Mouse (Mus musculus): ENCODE data around the gene Nat8f2. TPM values are rescaled to one million over a fixed set of nuclear protein-coding genes. Genes with fewer than 3 reads are reported as not detected.
A peak's percentile ranks its signal among the peaks of the same experiment; 100 is the strongest.
"Not testable (repeated sequence)": the region's sequence is repeated elsewhere in the genome, so short reads cannot be mapped to it uniquely, and the experiment has no call there.

Nat8f2 gene
- polyA plus RNA-seq, 1 experiment from 2014 or later: not detected

DNA sequence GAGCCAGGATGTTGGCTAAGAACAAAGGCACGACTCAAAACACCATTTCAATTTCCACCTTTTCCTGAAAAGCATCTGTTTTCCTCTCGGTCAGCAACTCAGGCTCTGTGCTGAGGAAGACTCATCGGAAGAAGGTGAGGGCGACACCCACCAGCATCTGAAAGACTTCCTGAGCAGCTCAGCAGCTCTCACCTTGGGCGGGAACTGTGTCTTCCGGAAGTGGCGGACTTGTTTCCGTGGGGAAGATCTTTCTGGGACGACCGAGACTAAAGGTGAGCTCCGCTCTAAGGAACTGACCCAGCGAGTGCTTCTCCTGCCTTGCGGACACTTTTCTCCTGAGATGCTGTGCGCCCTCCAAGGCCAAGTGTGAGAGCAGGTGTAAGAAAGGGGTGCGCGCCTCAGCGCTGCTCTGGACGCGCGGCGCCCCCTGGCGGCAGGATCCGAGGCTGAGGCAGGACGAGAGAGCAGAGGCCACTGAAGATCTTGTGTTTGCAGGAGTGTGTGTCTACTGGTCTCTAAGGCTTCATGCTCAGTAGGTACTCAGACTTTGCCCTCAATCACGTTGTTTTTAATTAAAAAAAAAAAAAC is 26.2 kb upstream of the Nat8f2 start:
- H3K36me3 ChIP-seq; H3K27me3 ChIP-seq (ENCODE audit: low read depth, poor library complexity, severe bottlenecking); H3K4me3 ChIP-seq; H3K4me1 ChIP-seq; H3K9me3 ChIP-seq (replicated peaks); H3K27ac ChIP-seq: not testable (repeated sequence)
- WGBS: 71% methylated on average over 25 of the region's 25 CpGs
- DNase-seq (ENCODE audit: low spot score): peak; percentile 26

DNA sequence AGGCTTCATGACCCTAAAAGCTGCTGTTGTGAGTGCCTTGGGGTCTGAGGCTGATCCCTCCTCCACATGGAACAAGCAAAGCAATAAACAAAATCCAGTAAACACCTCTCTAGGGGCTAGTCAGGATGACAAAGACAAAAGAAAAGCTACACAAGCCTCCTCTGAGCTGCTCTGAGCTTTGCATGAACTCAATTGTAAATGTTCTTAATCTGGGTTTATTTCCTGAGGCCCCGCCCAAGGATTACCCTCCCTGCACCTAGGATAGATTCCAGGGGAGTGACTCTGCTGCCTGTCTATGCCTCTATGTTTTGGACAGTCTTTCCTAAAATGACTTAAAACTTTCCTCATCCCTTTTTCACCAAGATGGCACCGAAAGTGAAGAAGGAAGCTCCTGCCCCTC is 20.0 kb upstream of the Nat8f2 start:
- no peaks in the 10 kb centered on the region for H3K36me3 ChIP-seq
- no peaks in the 10 kb centered on the region for H3K4me1 ChIP-seq
- no peak overlapping the region for H3K4me3 ChIP-seq
- DNase-seq (ENCODE audit: low spot score): no peak
- no peaks in the 10 kb centered on the region for H3K27me3 ChIP-seq (ENCODE audit: low read depth, poor library complexity, severe bottlenecking)
- H3K9me3 ChIP-seq (replicated peaks): peaks cover under 1% of the 10 kb centered on the region; the same call in 1 of the 2 replicates
- no peak overlapping the region for H3K27ac ChIP-seq
- 82% methylated on average over 2 of the region's 2 CpGs for WGBS

DNA sequence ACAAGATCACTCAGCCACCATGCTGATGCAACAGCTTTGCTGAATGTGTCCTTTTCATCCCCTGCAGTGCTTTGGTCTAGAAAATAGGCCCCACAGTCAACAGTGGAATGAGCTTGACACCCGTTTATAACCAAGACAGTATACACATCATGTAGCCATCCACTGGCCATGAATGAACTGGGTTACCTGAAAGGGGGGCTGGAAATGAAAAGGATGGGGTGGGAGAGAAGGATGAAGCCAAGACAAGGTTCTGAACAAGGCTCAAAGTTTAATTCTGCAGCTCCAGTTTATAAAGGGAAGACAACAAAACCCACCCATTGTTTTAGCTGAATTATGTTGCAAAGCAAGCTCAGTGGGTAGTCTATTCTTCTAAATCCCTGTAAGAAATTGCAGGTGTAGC is 15.4 kb upstream of the Nat8f2 start:
- no peak overlapping the region for H3K4me3 ChIP-seq
- H3K27me3 ChIP-seq (ENCODE audit: low read depth, poor library complexity, severe bottlenecking): no peaks in the 10 kb centered on the region
- peak; percentile 15 for DNase-seq (ENCODE audit: low spot score)
- H3K9me3 ChIP-seq (replicated peaks): peaks cover 2% of the 10 kb centered on the region
- H3K27ac ChIP-seq: no peak overlapping the region
- H3K4me1 ChIP-seq: no peaks in the 10 kb centered on the region
- 84% methylated on average over 1 of the region's 1 CpGs for WGBS
- H3K36me3 ChIP-seq: no peaks in the 10 kb centered on the region

DNA sequence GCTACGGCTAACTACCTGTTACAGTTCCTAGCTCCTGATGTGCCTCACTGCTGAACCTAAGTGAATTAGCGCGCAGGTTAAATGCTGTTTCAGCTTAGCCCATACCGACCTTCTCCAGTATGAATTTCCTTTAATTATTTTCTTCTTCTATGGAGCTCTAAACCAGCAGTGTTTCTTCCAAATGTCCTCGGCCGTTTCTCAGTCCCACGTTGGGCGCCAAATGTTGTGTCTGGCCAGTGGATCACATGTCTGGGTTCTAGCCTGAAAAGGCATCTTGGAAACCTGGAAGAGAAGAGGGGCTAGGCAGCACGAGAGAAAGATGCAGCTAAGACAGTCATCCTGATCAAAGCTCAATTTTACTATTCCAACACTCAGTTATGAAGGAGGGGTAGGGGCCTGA is 14.3 kb upstream of the Nat8f2 start:
- H3K27me3 ChIP-seq (ENCODE audit: low read depth, poor library complexity, severe bottlenecking); H3K4me1 ChIP-seq; DNase-seq (ENCODE audit: low spot score); H3K4me3 ChIP-seq; H3K9me3 ChIP-seq (replicated peaks); H3K36me3 ChIP-seq; H3K27ac ChIP-seq: not testable (repeated sequence)
- 92% methylated on average over 9 of the region's 9 CpGs for WGBS

DNA sequence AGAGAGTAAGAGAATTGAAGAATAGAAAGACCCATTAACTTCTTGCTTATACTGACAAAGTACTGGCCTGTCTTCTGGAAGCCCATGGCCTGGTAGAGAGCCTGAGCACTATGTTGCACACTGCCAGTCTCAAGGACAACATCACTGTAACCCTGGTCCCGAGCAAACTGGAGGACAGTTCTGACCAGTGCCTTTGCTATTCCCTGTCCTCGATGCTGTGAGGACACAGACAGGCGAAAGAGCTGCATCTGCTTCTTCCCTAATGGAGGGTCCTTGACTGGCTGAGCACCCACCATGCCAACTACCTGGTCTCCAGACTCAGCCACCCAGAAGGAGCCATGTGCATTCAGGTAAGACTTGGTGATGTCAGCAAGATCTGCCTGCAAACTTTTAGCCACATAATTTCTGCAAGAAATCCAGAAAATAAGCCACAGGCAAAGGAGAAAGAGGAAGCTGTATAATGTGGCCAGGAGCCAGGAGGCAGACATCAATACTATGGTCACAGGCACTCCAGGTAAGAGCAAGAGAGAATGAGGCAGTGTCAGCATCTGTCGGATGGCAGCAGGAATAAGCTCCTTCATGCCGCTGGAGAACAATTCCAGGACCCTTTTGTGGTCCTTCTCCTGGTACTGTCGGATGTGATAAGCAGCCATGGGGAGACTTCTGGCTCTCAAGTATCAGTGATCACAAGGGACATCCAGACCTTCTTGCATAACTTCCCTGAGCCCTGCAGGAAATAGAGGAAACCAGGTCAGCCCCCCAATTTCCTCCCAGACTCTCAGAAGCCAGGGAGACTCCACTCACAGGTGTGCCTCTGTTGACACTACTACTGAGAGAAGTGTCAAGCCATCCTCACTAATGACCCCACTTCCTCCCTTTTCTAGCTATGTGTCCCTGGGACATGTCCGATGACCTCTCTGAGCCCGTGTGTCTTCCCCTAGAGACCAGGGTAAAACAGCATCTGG is 950 bp downstream of the Nat8f2 start:
- 78% methylated on average over 8 of the region's 8 CpGs for WGBS
- Histone ChIP-seq H3K36me3 (no peaks in the 10 kb centered on the region), H3K9me3 (replicated peaks) (no peaks in the 10 kb centered on the region), H3K27me3 (ENCODE audit: low read depth, poor library complexity, severe bottlenecking) (no peaks in the 10 kb centered on the region), H3K4me3 (no peak overlapping the region), H3K4me1 (no peaks in the 10 kb centered on the region), H3K27ac (no peak overlapping the region)
- DNase-seq (ENCODE audit: low spot score): no peak

DNA sequence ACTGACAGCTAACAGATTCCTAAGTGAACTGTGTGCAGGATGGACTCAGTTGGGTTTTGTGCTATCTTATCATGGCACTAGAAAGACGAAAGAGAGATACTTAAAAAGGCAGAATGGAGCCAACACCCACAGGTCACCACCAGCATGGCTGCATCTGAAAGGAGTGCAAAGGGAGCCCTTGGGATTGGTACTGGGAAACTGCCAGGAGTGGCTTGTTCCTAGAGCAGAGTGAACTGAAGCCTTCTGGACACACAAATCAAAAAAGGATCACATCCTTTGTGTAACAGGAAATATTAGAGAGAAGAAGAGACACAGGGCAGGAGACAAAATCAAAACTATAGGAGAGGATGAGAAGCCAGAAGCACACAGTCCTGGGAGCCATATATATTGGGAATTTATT is 2.0 kb downstream of the Nat8f2 start:
- H3K9me3 ChIP-seq (replicated peaks); H3K36me3 ChIP-seq; H3K27ac ChIP-seq; H3K4me1 ChIP-seq; DNase-seq (ENCODE audit: low spot score); H3K4me3 ChIP-seq; H3K27me3 ChIP-seq (ENCODE audit: low read depth, poor library complexity, severe bottlenecking): not testable (repeated sequence)
- 80% methylated on average over 1 of the region's 1 CpGs for WGBS

DNA sequence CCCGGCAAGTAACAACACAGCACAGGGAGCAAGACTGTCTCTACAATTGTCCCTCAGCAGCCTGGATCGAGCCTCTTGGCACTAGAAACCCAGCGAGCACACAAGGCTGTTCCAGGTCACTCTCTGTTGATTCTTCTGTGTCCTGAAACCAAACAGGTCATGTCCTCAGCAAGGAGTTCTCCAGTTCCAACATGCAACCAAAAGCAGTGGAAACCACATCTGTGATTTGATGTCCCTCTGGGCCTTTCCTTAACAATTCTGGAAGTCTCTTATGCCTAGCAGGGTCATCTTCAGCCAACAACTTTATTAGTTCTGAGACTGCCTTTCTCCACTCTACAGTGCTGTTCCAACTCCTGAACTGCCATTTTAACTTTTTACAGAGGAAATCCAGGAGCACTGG is 2.8 kb downstream of the Nat8f2 start:
- not testable (repeated sequence) for DNase-seq (ENCODE audit: low spot score); H3K9me3 ChIP-seq (replicated peaks); H3K36me3 ChIP-seq; H3K4me3 ChIP-seq; H3K27me3 ChIP-seq (ENCODE audit: low read depth, poor library complexity, severe bottlenecking); H3K4me1 ChIP-seq; H3K27ac ChIP-seq
- 89% methylated on average over 3 of the region's 3 CpGs for WGBS

DNA sequence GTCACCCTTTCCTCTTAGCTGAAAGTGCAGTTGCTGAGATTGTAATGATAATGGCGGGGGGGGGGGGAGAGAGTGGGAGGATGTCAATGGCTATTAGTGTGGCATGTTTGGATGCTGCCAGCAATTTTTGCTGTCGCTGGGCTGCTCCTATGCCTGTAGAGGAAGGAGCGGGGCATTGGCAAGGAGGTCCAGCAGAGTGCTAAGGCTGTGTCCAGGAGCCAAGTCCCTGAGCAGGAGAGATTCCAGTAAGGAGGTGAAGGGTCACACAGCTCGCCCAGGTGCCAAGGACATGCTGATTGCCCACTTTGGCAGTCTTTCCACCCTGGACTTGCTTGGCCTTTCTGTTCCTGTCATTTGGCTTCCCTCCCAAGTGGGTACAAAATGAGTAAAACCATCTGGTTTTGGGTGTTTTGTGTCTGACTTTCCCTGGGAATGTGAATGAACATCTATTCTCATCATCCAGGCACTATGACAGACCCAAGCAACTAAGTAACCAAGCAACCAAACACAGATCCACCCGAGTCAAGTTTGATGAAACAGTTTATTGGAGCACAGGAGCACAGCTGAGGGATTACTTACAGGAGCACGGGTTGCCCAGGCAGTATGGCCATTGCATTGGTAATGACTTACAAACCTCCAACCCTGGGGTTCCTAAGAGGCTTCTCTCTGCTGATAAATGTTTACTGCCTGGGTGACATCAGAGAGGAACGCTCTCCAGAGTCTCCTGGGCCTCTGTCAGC is 3.9 kb downstream of the Nat8f2 start:
- WGBS: 70% methylated on average over 6 of the region's 7 CpGs
- not testable (repeated sequence) for H3K4me3 ChIP-seq; H3K4me1 ChIP-seq; H3K36me3 ChIP-seq; DNase-seq (ENCODE audit: low spot score); H3K9me3 ChIP-seq (replicated peaks); H3K27me3 ChIP-seq (ENCODE audit: low read depth, poor library complexity, severe bottlenecking); H3K27ac ChIP-seq

DNA sequence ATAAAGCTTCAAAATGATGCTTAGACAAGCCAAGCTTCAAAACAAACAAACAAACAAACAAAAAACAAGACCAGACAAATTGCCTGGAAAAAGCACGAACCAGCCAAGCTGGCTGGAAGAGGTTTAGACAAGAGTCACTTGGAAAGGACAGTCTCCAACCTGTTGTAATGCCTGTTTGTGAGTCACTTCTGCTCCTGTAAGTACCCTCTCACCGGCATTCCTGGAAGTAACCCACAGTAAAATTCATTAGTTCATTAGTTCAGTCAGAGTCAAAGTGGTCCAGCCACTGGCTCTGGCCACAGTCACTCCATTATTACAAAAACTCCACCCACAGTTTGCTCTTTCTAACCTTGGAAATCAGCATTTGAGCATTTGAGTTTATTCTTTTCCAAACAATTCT is 5.1 kb downstream of the Nat8f2 start:
- Histone ChIP-seq H3K27me3 (ENCODE audit: low read depth, poor library complexity, severe bottlenecking) (no peaks in the 10 kb centered on the region), H3K4me3 (no peak overlapping the region), H3K27ac (no peak overlapping the region), H3K4me1 (no peaks in the 10 kb centered on the region), H3K9me3 (replicated peaks) (no peaks in the 10 kb centered on the region), H3K36me3 (no peaks in the 10 kb centered on the region)
- WGBS: 90% methylated on average over 2 of the region's 2 CpGs
- no peak for DNase-seq (ENCODE audit: low spot score)

DNA sequence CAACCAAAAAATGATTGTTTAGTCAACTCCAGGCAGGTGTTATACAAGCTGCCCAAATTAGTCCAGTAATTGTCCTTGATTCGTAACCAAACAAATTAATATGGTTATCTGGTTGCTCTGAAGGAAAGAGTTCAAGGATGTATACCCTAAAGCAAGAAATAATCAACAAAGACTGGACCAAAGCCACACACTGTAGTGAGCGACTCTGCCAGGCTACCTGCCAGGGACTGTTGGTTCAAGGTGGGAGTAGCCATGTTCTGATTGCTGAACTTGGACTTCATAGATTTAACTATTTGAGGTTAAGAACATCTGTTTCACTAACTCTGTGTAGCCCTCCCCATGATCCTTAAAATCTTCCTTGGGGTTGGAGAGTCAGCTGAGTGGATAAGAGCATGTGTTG is 5.8 kb downstream of the Nat8f2 start:
- H3K9me3 ChIP-seq (replicated peaks): no peaks in the 10 kb centered on the region
- H3K27ac ChIP-seq: no peak overlapping the region
- H3K27me3 ChIP-seq (ENCODE audit: low read depth, poor library complexity, severe bottlenecking): no peaks in the 10 kb centered on the region
- H3K36me3 ChIP-seq: no peaks in the 10 kb centered on the region
- 93% methylated on average over 2 of the region's 2 CpGs for WGBS
- no peaks in the 10 kb centered on the region for H3K4me1 ChIP-seq
- H3K4me3 ChIP-seq: no peak overlapping the region
- DNase-seq (ENCODE audit: low spot score): no peak

DNA sequence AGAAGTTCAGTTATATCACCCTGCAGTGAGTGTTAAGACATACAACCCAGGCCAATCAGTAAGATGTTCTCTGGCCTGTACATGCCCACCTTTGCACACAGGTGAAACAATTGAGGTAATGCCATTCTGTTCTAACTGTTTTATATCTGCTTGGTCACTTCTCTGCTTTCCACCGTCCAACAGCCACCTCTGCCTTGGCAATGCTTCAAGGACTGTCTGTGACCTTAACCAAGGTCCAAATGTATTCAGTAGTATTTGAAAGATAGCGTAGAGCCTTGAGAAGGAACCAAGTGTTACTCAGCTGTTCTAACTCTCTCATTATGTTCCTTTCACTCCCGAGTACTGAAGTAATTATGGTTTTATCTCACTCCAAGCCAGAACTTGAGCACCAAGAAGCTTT is 6.4 kb downstream of the Nat8f2 start:
- Histone ChIP-seq H3K27ac (no peak overlapping the region), H3K27me3 (ENCODE audit: low read depth, poor library complexity, severe bottlenecking) (no peaks in the 10 kb centered on the region), H3K36me3 (no peaks in the 10 kb centered on the region), H3K4me1 (no peaks in the 10 kb centered on the region), H3K9me3 (replicated peaks) (no peaks in the 10 kb centered on the region), H3K4me3 (no peak overlapping the region)
- no peak for DNase-seq (ENCODE audit: low spot score)
- 89% methylated on average over 3 of the region's 3 CpGs for WGBS

DNA sequence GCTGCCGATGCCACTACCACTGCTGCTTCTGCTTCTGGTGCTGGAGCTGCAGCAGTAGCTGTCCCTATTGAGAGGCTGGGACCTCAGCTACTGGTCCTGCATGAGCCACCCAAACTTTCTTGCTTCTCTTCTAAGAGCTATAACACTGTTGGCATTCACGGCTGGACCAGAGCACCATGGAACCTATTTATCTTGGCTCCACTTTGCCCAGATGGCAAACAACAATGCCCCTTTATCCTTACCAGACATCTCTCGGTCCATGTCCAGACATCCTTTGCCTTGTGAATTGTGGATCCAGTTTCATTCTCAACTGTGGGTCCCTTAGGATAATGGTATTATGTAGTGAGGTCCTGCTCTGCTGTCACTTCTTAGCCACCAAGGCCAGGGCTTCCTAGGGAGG is 7.7 kb downstream of the Nat8f2 start:
- no peaks in the 10 kb centered on the region for H3K36me3 ChIP-seq
- no peak overlapping the region for H3K27ac ChIP-seq
- H3K9me3 ChIP-seq (replicated peaks): no peaks in the 10 kb centered on the region
- no peak overlapping the region for H3K4me3 ChIP-seq
- no peaks in the 10 kb centered on the region for H3K27me3 ChIP-seq (ENCODE audit: low read depth, poor library complexity, severe bottlenecking)
- 89% methylated on average over 3 of the region's 3 CpGs for WGBS
- no peak for DNase-seq (ENCODE audit: low spot score)
- no peaks in the 10 kb centered on the region for H3K4me1 ChIP-seq

DNA sequence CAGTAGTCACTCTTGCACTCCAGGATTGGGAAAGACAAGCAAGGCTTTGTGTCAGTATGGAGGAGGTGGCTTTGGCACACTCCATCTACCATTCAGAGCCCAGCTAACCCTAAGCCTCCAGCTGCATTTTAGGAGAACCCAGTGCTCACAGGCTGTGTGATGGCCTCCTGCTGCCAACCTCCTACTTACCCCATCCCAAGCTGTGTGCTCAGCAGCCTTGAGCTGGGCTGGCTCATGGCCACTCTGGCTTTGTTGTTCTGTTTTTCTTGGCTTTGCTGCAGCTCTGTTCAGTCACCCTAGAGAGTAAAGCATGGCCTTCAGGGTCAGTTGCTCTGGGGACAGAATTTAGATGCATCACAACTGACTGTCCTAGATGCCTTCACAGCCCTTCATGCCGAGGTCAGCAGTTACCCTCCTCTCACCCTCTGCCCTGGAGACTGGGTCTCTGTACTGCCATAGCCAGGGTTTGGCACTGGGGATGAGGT is 12.7 kb downstream of the Nat8f2 start:
- Histone ChIP-seq H3K4me1 (peaks cover 3% of the 10 kb centered on the region; the same call in 1 of the 2 replicates), H3K27ac (no peak overlapping the region), H3K4me3 (no peak overlapping the region), H3K27me3 (ENCODE audit: low read depth, poor library complexity, severe bottlenecking) (no peaks in the 10 kb centered on the region), H3K36me3 (no peaks in the 10 kb centered on the region), H3K9me3 (replicated peaks) (no peaks in the 10 kb centered on the region)
- WGBS: 79% methylated on average over 1 of the region's 1 CpGs
- DNase-seq (ENCODE audit: low spot score): no peak
